Mouse (Mus musculus): ENCODE measurements around the gene Gm20708.

DNA sequence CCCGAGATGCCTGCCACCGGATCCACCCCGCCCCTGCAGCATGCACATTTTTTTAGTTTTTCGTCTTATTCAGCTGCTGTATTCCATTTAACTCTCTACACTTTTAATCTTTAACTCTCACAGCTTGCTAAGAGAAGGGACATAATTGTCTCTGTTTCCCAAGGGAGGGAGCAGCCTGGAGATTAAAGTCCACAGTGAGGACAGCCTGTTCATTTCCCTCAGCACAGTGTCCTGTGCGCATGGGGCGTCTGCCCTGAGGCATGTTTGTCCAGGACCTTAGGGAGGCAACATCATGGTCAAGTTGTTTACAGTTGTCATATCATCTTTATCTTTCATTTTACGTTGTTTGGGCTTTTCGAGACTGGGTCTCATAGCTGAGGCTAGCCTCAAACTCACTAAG, 24.6 kb downstream of the Gm20708 start:
- TF ChIP-seq CTCF (IDR thresholded peaks at IDR 0.05; ENCODE audit: control insufficient read depth, insufficient read depth, low read length) (no peak), POLR2A (IDR thresholded peaks at IDR 0.05; ENCODE audit: borderline replicate concordance, control insufficient read depth, low read depth, low read length) (no peak)

All from bone marrow, adult 2 months (tissue).